Mouse (Mus musculus): ENCODE results near the gene Igf2r.

DNA sequence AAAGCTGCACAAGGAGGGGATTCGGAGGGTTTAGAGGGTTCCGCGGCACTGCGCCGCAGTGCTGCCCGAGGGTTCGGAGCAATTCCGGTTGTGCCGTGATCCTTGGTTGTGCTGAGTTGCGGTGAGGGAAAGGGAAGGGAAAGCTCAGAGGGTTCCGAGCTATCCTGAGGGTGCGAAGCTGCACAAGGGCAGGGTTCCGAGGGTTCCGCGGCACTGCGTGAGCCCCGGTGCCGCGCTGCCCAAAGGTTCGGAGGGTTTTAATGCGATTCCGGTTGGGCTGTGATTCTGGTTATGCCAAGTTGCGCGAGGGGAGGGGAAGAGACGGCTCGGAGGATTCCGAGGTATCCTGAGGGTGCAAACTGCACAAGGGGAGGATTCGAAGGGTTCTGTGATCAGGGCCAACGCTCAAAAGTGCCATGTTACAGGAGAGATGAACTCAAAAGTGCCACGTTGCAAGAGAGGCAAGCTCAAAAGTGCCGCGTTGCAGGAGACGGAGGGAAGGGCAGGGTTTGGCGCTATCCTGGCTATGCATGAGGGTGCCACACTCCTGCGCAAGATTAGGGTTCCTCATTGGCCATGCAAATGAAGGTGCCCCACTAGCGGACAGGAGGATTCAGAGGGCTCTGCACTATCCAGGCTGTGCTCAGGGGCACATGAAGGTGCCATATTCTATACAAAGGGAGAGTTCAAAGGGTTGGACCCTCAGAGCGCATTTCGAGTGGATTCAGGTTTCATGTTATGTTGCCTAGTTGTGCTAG lies 27.1 kb downstream of the Igf2r start:
- no peak for TF ChIP-seq CTCF (IDR thresholded peaks at IDR 0.05; ENCODE audit: control insufficient read depth, insufficient read depth, low read length)
- no peak for TF ChIP-seq POLR2A (IDR thresholded peaks at IDR 0.05; ENCODE audit: borderline replicate concordance, control insufficient read depth, low read depth, low read length)

Data from bone marrow, adult 2 months (tissue).